Mouse (Mus musculus): ENCODE measurements around the gene Cdk2ap1. TPM values are rescaled to one million over a fixed set of nuclear protein-coding genes. Genes with fewer than 3 reads are reported as not detected.
A peak's percentile ranks its signal among the peaks of the same experiment; 100 is the strongest.
"Not testable (repeated sequence)": the region's sequence is repeated elsewhere in the genome, so short reads cannot be mapped to it uniquely, and the experiment has no call there.

Gene Cdk2ap1
- polyA plus RNA-seq, 1 experiment from 2014 or later, result 111 TPM

GRCm38 (mm10) chr5:124349196-124349595 is 13.7 kb downstream of the Cdk2ap1 start:
- H3K4me3 ChIP-seq, result no peak overlapping the region
- peaks cover 41% of the 10 kb centered on the region for H3K36me3 ChIP-seq
- peak overlapping the region; percentile 31 for H3K9ac ChIP-seq (replicated peaks)
- H3K9me3 ChIP-seq, result no peaks in the 10 kb centered on the region
- H3K4me1 ChIP-seq, result peaks cover 33% of the 10 kb centered on the region
- H3K27ac ChIP-seq (replicated peaks), result peak overlapping the region; percentile 99
- ATAC-seq (ENCODE audit: low FRiP score, low read depth), result no peak
- H3K4me2 ChIP-seq (replicated peaks), result peak overlapping the region; percentile 94
- H3K27me3 ChIP-seq, result no peaks in the 10 kb centered on the region
- 94% methylated on average over 17 of the region's 17 CpGs for WGBS

DNA sequence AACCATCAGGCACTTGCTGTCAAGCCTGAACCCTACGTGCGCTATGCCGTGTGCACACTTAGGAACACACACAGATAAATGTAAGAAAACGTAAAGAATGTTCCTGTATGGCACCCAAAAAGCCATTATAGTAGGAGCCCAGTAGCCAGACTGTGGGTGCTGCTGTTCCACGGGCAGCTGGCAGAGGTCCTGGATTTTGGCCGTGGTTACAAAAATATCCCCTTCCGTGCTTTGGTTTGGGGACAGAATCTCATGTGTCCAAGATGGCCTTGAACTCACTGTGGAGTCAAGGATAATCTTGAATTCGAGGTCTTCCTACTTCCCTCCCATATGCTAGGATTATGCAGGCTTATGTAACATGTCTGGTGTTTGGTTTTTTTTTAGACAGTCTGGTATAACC is 20.0 kb downstream of the Cdk2ap1 start:
- Histone ChIP-seq H3K9me3 (no peaks in the 10 kb centered on the region), H3K4me1 (peaks cover 6% of the 10 kb centered on the region; the same call in 1 of the 2 replicates), H3K4me3 (no peak overlapping the region), H3K9ac (replicated peaks) (no peak overlapping the region; the same call in 1 of the 2 replicates), H3K36me3 (peaks cover 20% of the 10 kb centered on the region), H3K27ac (replicated peaks) (no peak overlapping the region), H3K27me3 (no peaks in the 10 kb centered on the region), H3K4me2 (replicated peaks) (no peak overlapping the region)
- no peak for ATAC-seq (ENCODE audit: low FRiP score, low read depth)
- 89% methylated on average over 8 of the region's 8 CpGs for WGBS

DNA sequence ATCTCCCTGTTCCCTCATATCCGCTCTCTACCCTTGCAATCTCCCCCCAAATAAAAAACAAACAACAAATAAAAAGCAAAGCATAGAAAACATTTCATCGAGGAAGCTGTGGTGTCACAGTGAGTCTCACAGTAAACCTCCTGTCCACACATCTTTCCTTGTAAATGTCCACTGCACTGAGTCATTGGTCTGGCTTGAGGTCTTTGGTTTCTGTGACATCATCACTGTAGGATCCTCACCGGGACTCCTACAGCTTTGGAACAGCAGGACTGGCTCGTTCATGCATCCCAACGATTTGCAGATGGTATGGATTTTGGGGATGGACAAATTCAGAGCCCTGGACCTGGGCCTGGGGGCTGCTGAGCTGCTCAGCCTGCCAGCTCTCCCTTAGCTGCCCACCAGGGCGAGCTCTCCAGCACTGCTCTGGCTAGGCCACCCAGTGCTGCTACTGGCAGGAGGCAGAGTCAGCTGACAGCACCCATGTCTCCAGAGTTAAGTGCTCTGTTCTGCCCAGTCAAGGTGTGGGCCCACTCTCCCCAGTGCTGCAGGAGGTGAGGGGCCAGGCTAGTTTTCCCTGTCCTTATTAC is 21.0 kb downstream of the Cdk2ap1 start:
- H3K4me2 ChIP-seq (replicated peaks); H3K4me1 ChIP-seq; ATAC-seq (ENCODE audit: low FRiP score, low read depth); H3K27me3 ChIP-seq; H3K9me3 ChIP-seq; H3K9ac ChIP-seq (replicated peaks); H3K4me3 ChIP-seq; H3K27ac ChIP-seq (replicated peaks): not testable (repeated sequence)
- WGBS, result 74% methylated on average over 6 of the region's 6 CpGs
- peaks cover 17% of the 10 kb centered on the region for H3K36me3 ChIP-seq

DNA sequence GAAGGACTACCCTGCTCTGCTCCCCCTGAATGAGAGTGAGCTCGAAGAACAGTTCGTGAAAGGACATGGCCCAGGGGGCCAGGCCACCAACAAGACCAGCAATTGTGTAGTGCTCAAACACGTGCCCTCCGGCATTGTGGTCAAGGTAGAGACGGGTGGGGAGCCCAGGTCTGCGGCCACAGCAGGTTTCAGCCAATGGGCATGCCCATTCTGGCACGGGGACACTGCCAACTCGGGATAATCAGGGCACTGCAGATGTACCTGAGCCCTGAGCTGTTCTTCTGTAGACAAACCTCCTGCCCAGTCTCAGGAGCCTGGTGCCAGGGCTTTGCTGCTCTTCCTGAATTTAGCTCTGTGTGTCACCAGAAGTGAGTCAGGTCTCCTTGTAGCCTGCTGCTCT is 24.1 kb downstream of the Cdk2ap1 start:
- H3K9me3 ChIP-seq, result no peaks in the 10 kb centered on the region
- 94% methylated on average over 8 of the region's 8 CpGs for WGBS
- ATAC-seq (ENCODE audit: low FRiP score, low read depth), result no peak
- H3K4me2 ChIP-seq (replicated peaks), result no peak overlapping the region
- H3K4me3 ChIP-seq, result no peak overlapping the region
- H3K27me3 ChIP-seq, result no peaks in the 10 kb centered on the region
- peaks cover 17% of the 10 kb centered on the region for H3K4me1 ChIP-seq
- H3K36me3 ChIP-seq, result no peaks in the 10 kb centered on the region; the same call in 1 of the 2 replicates
- no peak overlapping the region for H3K9ac ChIP-seq (replicated peaks)
- H3K27ac ChIP-seq (replicated peaks), result no peak overlapping the region

- Histone ChIP-seq H3K36me3 (no peaks in the 10 kb centered on the region; the same call in 1 of the 2 replicates), H3K9ac (replicated peaks) (peak overlapping the region; percentile 24; the same call in 1 of the 2 replicates), H3K27me3 (no peaks in the 10 kb centered on the region), H3K9me3 (no peaks in the 10 kb centered on the region), H3K4me3 (no peak overlapping the region), H3K4me1 (peaks cover 18% of the 10 kb centered on the region), H3K4me2 (replicated peaks) (no peak overlapping the region), H3K27ac (replicated peaks) (0 out of 2 replicates have a peak overlapping the region, but pooled peaks have one; percentile 25)
- ATAC-seq (ENCODE audit: low FRiP score, low read depth), result no peak
- WGBS, result 73% methylated on average over 9 of the region's 9 CpGs
Measured at GRCm38 (mm10) chr5:124337909-124338308, 25.0 kb downstream of the Cdk2ap1 start.

DNA sequence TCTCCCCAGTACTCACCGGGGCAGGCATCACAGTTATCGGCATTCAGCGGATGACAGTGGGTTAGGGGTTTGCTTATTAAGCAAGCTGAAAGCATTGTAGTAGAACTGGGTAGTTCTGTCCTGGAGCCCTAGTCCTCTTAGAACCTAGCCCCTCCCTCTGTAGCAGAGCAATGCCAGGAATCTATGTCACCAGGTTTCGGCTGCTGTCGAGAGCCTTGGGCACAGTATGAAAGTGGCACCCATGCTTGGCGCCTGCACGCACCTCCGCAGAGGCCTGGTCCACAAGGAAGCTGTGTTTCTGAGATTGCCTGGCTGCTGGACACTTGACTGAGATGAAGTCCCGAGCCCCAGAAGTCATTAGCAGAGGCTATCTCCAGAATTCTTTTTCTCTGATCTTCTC is 25.8 kb downstream of the Cdk2ap1 start:
- WGBS, result 92% methylated on average over 9 of the region's 9 CpGs
- H3K4me2 ChIP-seq (replicated peaks), result no peak overlapping the region
- no peaks in the 10 kb centered on the region; the same call in 1 of the 2 replicates for H3K36me3 ChIP-seq
- no peak overlapping the region for H3K9ac ChIP-seq (replicated peaks)
- H3K27me3 ChIP-seq, result no peaks in the 10 kb centered on the region
- no peak overlapping the region for H3K27ac ChIP-seq (replicated peaks)
- no peaks in the 10 kb centered on the region for H3K9me3 ChIP-seq
- ATAC-seq (ENCODE audit: low FRiP score, low read depth), result no peak
- peaks cover 18% of the 10 kb centered on the region for H3K4me1 ChIP-seq
- no peak overlapping the region for H3K4me3 ChIP-seq

DNA sequence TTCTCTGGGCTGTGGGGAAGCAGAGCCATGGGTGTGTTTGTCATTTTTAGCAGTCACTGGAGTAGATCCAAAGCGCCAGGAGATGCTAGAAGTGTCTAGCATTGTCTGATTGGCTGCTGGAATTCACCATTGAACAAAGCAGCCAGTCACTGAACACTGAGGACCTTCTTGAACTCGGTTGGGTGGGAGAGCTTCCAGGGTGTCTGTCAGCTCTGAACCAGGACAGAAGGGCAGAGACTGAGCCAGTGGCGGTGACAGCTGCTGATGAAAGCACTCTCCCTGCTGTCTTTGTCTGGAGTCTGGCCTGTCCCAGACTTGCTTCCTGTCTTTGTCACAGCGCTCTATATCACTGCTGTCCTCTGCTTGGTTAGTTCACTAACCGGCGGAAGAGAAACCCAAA is 28.5 kb downstream of the Cdk2ap1 start:
- Histone ChIP-seq H3K27me3 (no peaks in the 10 kb centered on the region), H3K27ac (replicated peaks) (peak overlapping the region; percentile 72), H3K4me2 (replicated peaks) (no peak overlapping the region), H3K9me3 (no peaks in the 10 kb centered on the region), H3K4me1 (peaks cover 17% of the 10 kb centered on the region), H3K9ac (replicated peaks) (no peak overlapping the region), H3K36me3 (no peaks in the 10 kb centered on the region), H3K4me3 (no peak overlapping the region)
- peak; percentile 75 for ATAC-seq (ENCODE audit: low FRiP score, low read depth)
- WGBS, result 34% methylated on average over 6 of the region's 6 CpGs

GRCm38 (mm10) chr5:124330086-124330485 is 32.8 kb downstream of the Cdk2ap1 start:
- ATAC-seq (ENCODE audit: low FRiP score, low read depth), result no peak
- Histone ChIP-seq H3K9ac (replicated peaks) (peak overlapping the region; percentile 4; the same call in 1 of the 2 replicates), H3K4me2 (replicated peaks) (no peak overlapping the region), H3K9me3 (no peaks in the 10 kb centered on the region), H3K36me3 (no peaks in the 10 kb centered on the region), H3K27me3 (no peaks in the 10 kb centered on the region), H3K4me1 (peaks cover 25% of the 10 kb centered on the region), H3K27ac (replicated peaks) (no peak overlapping the region), H3K4me3 (no peak overlapping the region)
- 88% methylated on average over 6 of the region's 6 CpGs for WGBS

- ATAC-seq (ENCODE audit: low FRiP score, low read depth), result peak; percentile 98
Measured at GRCm38 (mm10) chr5:124327510-124328364, 35.1 kb downstream of the Cdk2ap1 start, which contains the start of the genes Mphosph9 and 2810006K23Rik. Gene Mphosph9, minus strand, starts transcription at chr5:124327972. Gene 2810006K23Rik, plus strand, starts transcription at chr5:124328089.

DNA sequence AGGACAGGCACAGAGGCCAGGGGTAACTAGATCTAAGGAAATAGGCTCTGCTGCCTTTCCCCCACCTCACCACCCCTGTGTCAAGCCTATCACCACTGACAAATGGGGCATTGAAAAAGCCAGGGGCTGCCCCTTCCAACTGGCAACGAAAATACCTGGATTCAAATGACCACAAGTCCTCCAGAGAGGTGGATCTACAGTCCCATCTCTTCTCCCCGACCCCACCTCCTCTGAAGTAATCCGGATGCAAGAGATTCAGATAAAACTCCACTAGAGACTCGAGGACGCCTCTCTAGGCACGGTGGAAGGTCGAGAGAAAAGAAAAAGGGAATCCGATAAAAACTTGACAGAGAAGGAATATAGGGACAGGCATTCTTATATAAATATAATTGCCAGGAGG is 36.1 kb downstream of the Cdk2ap1 start:
- WGBS, result 2% methylated on average over 8 of the region's 8 CpGs
- no peak for ATAC-seq (ENCODE audit: low FRiP score, low read depth)
- peak overlapping the region; percentile 75 for H3K9ac ChIP-seq (replicated peaks)
- H3K4me3 ChIP-seq, result peak overlapping the region; percentile 66
- 0 out of 2 replicates have a peak, but pooled peaks cover 18% of the 10 kb centered on the region for H3K36me3 ChIP-seq
- H3K27me3 ChIP-seq, result no peaks in the 10 kb centered on the region
- no peaks in the 10 kb centered on the region for H3K9me3 ChIP-seq
- H3K4me2 ChIP-seq (replicated peaks), result peak overlapping the region; percentile 81
- peaks cover 16% of the 10 kb centered on the region for H3K4me1 ChIP-seq
- peak overlapping the region; percentile 97 for H3K27ac ChIP-seq (replicated peaks)

More at GRCm38 (mm10) chr5:124327510-124328364, 35.1 kb downstream of the Cdk2ap1 start, which contains the start of the genes Mphosph9 and 2810006K23Rik:
- Histone ChIP-seq H3K4me1 (peaks cover 16% of the 10 kb centered on the region), H3K4me2 (replicated peaks) (peak within 1 kb of the TSS; percentile 81), H3K27ac (replicated peaks) (peak within 1 kb of the TSS; percentile 97), H3K9ac (replicated peaks) (peak within 1 kb of the TSS; percentile 75), H3K36me3 (0 out of 2 replicates have a peak, but pooled peaks cover 11% of the 10 kb centered on the region), H3K9me3 (no peaks in the 10 kb centered on the region), H3K4me3 (peak within 1 kb of the TSS; percentile 66), H3K27me3 (no peaks in the 10 kb centered on the region)
- under 1% methylated on average over 72 of the region's 72 CpGs for WGBS

DNA sequence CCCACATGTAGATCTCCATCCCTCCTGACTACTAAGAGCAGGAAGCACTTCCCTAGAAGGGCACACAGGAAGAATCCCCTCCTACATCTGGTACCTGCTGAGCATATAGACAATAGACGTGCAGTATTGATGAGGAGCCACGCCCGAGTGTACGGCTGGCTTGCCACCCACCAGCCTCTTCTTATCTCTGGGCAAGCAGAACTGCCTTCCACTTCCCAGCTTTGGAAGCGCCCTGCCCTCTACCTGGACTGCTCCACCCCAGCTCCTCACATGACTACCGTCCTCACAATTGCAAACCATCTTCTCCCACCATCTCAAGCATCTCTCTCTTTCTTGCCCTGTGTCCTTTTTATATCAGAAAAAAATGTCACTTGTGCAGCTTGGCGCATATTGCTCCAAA is 45.2 kb downstream of the Cdk2ap1 start:
- Histone ChIP-seq H3K9ac (replicated peaks) (no peak overlapping the region), H3K36me3 (peaks cover 77% of the 10 kb centered on the region), H3K4me2 (replicated peaks) (no peak overlapping the region), H3K4me1 (no peaks in the 10 kb centered on the region), H3K27me3 (no peaks in the 10 kb centered on the region), H3K27ac (replicated peaks) (no peak overlapping the region), H3K4me3 (no peak overlapping the region), H3K9me3 (peaks cover 2% of the 10 kb centered on the region)
- ATAC-seq (ENCODE audit: low FRiP score, low read depth), result no peak
- WGBS, result 90% methylated on average over 7 of the region's 7 CpGs

GRCm38 (mm10) chr5:124315941-124316340 is 46.9 kb downstream of the Cdk2ap1 start:
- H3K27me3 ChIP-seq, result no peaks in the 10 kb centered on the region
- H3K4me1 ChIP-seq, result no peaks in the 10 kb centered on the region
- no peak overlapping the region for H3K27ac ChIP-seq (replicated peaks)
- peaks cover 83% of the 10 kb centered on the region for H3K36me3 ChIP-seq
- no peak overlapping the region for H3K4me3 ChIP-seq
- no peak overlapping the region for H3K4me2 ChIP-seq (replicated peaks)
- H3K9ac ChIP-seq (replicated peaks), result no peak overlapping the region
- no peak for ATAC-seq (ENCODE audit: low FRiP score, low read depth)
- 93% methylated on average over 11 of the region's 11 CpGs for WGBS
- H3K9me3 ChIP-seq, result peaks cover 8% of the 10 kb centered on the region

Measured in midbrain, embryonic 12.5 days (tissue).